Mouse (Mus musculus) embryonic stem cell, embryonic (primary cell): ENCODE results near the gene Lrrc10.

Experiments
- CTCF ChIA-PET, 4 experiments: fragments of 300-600 bp in 2 of 4; fragments of 350-600 bp in 2 of 4; sonication (Branson Sonifier 250); formaldehyde crosslinking; loops; one replicate each; lab custom pipeline; 2022; ENCODE audit warnings: inconsistent platforms in 2 of 4; lab: Charles Lee
- POLR2A ChIA-PET, 4 experiments: fragments of 300-600 bp in 2 of 4; fragments of 350-600 bp in 2 of 4; sonication (Branson Sonifier 250); formaldehyde crosslinking; loops; one replicate each; lab custom pipeline; 2022; ENCODE audit warnings: antibody characterized with exemption in 4 of 4, inconsistent platforms in 1 of 4; lab: Charles Lee

The Lrrc10 gene

DNA sequence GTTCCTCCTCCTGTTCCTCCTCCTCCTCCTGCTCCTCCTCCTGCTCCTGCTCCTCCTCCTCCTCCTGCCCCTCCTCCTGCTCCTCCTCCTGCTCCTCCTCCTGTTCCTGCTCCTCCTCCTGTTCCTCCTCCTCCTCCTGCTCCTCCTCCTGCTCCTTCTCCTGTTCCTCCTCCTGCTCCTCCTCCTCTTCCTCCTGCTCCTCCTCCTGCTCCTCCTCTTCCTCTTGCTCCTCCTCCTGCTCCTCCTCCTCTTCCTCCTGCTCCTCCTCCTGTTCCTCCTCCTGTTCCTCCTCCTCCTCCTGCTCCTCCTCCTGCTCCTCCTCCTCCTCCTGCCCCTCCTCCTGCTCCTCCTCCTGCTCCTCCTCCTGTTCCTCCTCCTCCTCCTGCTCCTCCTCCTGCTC lies 19.4 kb upstream of the Lrrc10 start:
- CTCF ChIA-PET, result interaction anchor here in 1 of 4 experiments (0.7 kb wide), 1 partner anchor 14 kb away, joined by 6 read pairs; no protein-coding TSS in a partner anchor

DNA sequence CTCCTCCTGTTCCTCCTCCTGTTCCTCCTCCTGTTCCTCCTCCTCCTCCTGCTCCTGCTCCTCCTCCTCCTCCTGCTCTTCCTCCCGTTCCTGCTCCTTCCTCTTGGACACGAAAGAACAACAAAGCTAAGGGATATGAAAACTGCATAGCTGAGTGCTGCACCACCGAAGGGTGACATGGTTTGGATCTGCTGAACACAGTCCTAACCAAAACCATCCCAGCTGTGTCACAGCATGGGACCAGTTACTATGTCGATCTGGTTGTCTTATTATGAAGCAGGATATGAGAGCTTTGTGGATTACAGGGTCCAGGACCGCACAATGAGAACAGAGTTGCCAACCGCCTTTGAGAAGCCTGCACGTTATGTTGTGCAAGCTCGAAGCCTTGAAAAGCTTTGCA lies 19.0 kb upstream of the Lrrc10 start:
- POLR2A ChIA-PET, result interaction anchor here in 3 of 4 experiments (0.6 to 1.5 kb wide), 9 partner anchors 14 to 262 kb away, joined by 3 to 11 read pairs (median 4); partner anchors contain the start of gene Cct2 (in 1 of the 3)

More for the DNA sequence above, 19.4 kb upstream of the Lrrc10 start:
- POLR2A ChIA-PET, result interaction anchor here in 3 of 4 experiments (0.6 to 1.5 kb wide), 8 partner anchors 15 to 393 kb away, joined by 3 to 11 read pairs (median 4); no protein-coding TSS in a partner anchor

GRCm38 (mm10) chr10:117031160-117031559 lies 14.0 kb upstream of the Lrrc10 start:
- POLR2A ChIA-PET, result no interaction called here
- CTCF ChIA-PET, result no interaction called here

More for the DNA sequence above, 19.0 kb upstream of the Lrrc10 start:
- CTCF ChIA-PET, result interaction anchor here in 2 of 4 experiments (0.7 to 1.7 kb wide), 2 partner anchors 14 to 25 kb away, joined by 3 to 6 read pairs; no protein-coding TSS in a partner anchor

DNA sequence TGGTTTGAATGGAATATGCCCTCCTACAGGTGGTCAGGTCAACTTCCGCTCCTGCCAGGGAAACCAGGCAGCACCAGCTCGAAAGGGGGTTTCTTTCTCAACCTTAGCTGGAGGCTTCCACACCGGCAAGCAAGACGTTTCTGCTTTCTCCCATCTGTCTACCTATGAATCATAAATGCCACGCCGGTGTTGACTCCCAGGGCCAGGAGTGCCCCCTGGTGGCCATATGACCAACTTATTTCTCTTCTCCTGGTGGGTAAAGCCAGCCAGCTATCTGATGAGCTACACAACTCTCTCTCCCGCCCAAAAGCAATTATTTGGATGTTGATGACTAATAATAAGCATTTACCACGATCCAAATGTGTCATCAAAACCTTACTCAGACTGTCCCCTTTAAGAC lies 11.4 kb upstream of the Lrrc10 start:
- CTCF ChIA-PET, result interaction anchor here (0.6 to 2.0 kb wide), 20 partner anchors 10 to 182 kb away, joined by 3 to 12 read pairs (median 4); partner anchors contain the start of genes Lrrc10 (in 2 of the 4), Best3 (in 1 of the 4) and Rab3ip (in 1 of the 4)
- POLR2A ChIA-PET, result interaction anchor here in 3 of 4 experiments (0.8 to 1.8 kb wide), 9 partner anchors 10 to 76 kb away, joined by 3 to 6 read pairs (median 3); partner anchors contain the start of genes Cct2 (in 1 of the 3) and Lrrc10 (in 1 of the 3)

DNA sequence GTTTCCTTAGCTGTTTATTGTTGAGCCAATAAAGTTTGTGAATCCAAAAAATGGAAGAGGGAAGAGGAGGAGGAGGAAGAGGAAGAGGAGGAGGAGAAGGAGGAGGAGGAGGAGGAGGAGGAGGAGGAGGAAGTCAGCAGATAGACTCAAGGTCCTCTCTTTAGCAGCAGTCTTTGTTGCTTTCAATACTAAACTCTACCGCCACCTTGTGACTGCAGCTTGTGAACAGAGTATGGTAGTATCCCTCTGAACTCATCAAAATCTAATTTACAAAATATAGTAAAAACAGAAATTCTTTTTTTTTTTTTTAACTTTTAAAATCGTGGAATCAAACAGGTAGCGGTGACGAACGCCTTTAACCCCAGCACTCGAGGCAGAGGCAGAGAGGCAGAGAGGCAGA lies 4.8 kb upstream of the Lrrc10 start:
- ChIA-PET POLR2A (interaction anchor here in 2 of 4 experiments (0.6 to 2.1 kb wide), 3 partner anchors 10 to 54 kb away, joined by 3 to 8 read pairs (median 4); no protein-coding TSS in a partner anchor), CTCF (interaction anchor here in 3 of 4 experiments (0.5 to 0.7 kb wide), 5 partner anchors 14 to 166 kb away, joined by 3 to 12 read pairs (median 6); no protein-coding TSS in a partner anchor)

- ChIA-PET CTCF (interaction anchor here in 1 of 4 experiments (0.6 kb wide), 1 partner anchor 1453 kb away, joined by 3 read pairs; no protein-coding TSS in a partner anchor), POLR2A (interaction anchor here in 2 of 4 experiments (1.2 to 14.1 kb wide), 4 partner anchors 8 to 22 kb away, joined by 3 to 312 read pairs (median 8); partner anchors contain the start of gene Cct2 (in 2 of the 2))
Measured at GRCm38 (mm10) chr10:117042295-117042694, 2.8 kb upstream of the Lrrc10 start.

DNA sequence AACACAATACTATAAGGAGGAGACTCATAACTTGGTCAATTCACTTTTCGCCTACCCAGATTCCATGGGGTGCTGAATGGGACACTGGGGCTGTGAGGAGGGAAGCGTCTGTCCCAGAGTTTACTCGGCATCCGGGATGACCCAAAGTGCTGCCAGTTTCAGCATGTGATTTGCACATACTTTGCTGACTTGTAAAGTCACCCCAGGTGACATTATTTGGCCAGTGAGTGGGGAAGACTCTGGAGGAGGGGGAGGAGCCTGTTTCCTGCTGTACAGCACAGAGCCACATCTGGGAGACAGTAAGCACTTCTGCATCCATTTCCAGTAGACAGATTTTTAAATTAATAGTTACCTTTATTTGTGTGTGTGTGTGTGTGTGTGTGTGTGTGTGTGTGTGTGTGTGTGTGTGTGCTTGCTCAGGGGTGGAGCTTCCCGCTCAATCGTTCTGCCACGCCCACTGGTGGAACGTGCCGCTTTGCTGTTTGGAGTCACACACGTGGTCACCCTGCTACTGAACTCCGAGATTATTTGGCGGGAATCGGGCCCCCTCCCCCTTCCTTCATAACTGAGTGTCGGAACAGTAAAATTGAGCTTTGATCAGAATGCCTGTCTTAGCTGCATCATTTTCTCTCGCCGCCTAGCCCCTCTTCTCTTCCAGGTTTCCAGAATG lies 1.5 kb upstream of the Lrrc10 start:
- CTCF ChIA-PET, result interaction anchor here (0.6 to 1.0 kb wide), 8 partner anchors 9 to 822 kb away, joined by 3 to 4 read pairs (median 4); no protein-coding TSS in a partner anchor
- POLR2A ChIA-PET, result interaction anchor here (0.7 to 14.1 kb wide), 9 partner anchors 9 to 1766 kb away, joined by 3 to 312 read pairs (median 6); partner anchors contain the start of genes Cct2 (in 3 of the 4) and Yeats4 (in 1 of the 4)

DNA sequence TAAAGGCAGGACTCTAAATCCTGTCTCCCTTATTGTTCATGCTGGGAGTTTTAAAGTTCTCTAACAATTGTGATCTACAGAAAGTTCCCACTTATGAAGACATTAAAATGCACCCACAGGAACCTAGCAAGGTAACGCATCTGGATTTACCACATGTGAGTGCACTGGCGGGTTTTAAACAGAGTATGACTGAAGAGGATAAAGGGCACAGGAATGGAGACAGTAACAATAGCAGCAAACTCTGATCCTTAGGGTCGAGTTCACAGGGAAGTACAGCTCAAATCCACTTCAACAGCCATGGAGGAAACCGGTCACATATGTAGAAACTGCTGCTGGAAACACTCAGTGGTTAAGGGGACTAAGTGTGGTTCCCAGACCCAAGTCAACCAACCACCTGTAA lies 4.1 kb downstream of the Lrrc10 start:
- ChIA-PET CTCF (interaction anchor here in 1 of 4 experiments (0.6 kb wide), 1 partner anchor 134 kb away, joined by 3 read pairs; no protein-coding TSS in a partner anchor), POLR2A (interaction anchor here (0.6 to 14.1 kb wide), 14 partner anchors 6 to 175 kb away, joined by 3 to 312 read pairs (median 4); partner anchors contain the start of genes Cct2 (in 4 of the 4) and Yeats4 (in 1 of the 4))

- POLR2A ChIA-PET, result interaction anchor here (0.6 to 14.1 kb wide), 11 partner anchors 9 to 498 kb away, joined by 3 to 312 read pairs (median 4); partner anchors contain the start of genes Cct2 (in 4 of the 4) and Yeats4 (in 1 of the 4)
- CTCF ChIA-PET, result interaction anchor here in 1 of 4 experiments (0.8 kb wide), 1 partner anchor 14 kb away, joined by 4 read pairs; no protein-coding TSS in a partner anchor
Measured at GRCm38 (mm10) chr10:117049961-117050597, 4.9 kb downstream of the Lrrc10 start.

DNA sequence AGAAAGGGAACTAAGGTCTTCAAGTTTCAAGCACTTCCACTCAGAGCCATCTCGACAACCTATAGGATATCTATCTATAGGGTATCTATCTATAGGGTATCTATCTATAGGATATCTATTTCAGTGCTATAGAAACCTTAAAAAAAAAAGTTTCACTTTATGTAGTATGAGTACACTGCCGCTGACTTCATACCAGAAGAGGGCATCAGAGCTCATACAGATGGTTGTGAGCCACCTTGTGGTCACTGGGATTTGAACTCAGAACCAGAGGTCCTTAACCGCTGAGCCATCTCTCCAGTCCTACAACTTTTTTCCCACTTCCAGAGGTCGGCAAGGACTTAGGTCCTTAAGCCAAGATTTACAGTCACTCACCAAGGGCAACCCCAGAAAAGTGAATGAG lies 10.5 kb downstream of the Lrrc10 start:
- ChIA-PET POLR2A (interaction anchor here in 2 of 4 experiments (1.3 to 14.1 kb wide), 3 partner anchors 7 to 10 kb away, joined by 4 to 312 read pairs (median 55); partner anchors contain the start of genes Cct2 (in 1 of the 2) and Lrrc10 (in 1 of the 2)), CTCF (interaction anchor here in 1 of 4 experiments (0.7 kb wide), 1 partner anchor 844 kb away, joined by 3 read pairs; no protein-coding TSS in a partner anchor)

DNA sequence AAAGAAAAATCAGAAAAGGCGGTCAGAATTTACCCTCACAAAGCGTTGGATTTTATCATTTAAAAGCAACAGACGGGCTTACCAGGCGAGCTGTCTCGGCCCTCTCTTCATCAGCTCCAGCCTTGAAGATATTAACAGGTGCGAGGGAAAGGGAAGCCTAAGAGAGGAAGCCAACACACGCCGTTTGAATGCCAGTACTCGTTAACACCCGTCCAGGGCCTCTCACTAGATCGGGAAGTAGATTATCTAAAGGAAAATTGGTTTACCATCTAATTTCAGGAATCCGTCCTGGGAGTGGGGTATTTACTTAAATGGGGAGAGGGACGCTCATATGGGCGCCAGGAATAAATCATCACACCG lies 17.7 kb downstream of the Lrrc10 start:
- CTCF ChIA-PET, result interaction anchor here in 3 of 4 experiments (0.7 to 2.3 kb wide), 3 partner anchors 15 to 925 kb away, joined by 3 to 9 read pairs (median 4); no protein-coding TSS in a partner anchor
- POLR2A ChIA-PET, result interaction anchor here (0.6 to 9.1 kb wide), 82 partner anchors 10 to 1677 kb away, joined by 3 to 312 read pairs (median 5); partner anchors contain the start of genes Frs2 (in 2 of the 4), Lrrc10 (in 2 of the 4) and Yeats4 (in 2 of the 4)

DNA sequence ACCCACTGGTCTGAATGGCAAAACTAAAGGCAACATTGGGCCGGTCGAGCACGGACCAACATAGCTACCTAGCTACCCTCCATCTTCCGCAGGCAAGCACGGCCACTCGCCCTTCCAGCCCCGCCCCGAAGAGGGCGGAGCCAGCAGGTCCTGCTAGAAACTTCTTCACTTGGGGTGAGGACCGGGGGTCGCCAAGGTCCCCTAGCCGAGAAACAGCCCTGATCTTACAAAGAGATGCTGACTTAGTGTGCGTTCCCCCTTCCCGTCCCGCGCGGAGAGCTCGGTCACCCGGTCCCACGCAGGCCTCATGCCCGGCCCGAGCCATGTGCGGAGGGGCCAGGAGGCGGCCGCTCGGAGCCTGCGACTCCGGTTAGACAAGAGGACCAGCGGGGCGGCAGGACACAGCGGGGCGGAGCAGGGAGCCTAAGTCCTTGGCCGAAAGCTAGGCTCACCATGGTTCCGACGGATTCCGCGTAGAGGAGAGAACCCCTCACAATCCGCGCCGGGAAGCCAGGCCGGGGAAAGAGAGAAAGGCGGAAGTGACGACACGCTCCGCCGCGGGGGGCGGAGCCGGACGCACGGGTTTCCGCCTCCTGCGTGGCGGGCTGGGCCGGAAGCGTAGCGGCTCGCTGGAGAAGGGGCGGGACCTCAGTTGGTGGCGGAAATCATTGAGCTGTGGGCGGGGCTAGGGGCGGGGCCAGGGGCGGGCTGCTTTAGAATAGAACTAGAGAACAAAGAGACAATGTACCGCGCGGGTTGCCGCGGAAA lies 18.3 kb downstream of the Lrrc10 start, which contains the start of gene Cct2:
Cct2 (minus strand) TSS at position 561 of the 768 bp plus-strand sequence.
- ChIA-PET POLR2A (interaction anchor here (0.6 to 9.1 kb wide), 145 partner anchors 9 to 1701 kb away, joined by 3 to 312 read pairs (median 4); partner anchors contain the start of genes Frs2 (in 2 of the 4), Kcnmb4 (in 2 of the 4), Lrrc10 (in 2 of the 4) and Yeats4 (in 2 of the 4)), CTCF (interaction anchor here (0.5 to 2.3 kb wide), 8 partner anchors 13 to 1285 kb away, joined by 3 to 12 read pairs (median 4); no protein-coding TSS in a partner anchor)

DNA sequence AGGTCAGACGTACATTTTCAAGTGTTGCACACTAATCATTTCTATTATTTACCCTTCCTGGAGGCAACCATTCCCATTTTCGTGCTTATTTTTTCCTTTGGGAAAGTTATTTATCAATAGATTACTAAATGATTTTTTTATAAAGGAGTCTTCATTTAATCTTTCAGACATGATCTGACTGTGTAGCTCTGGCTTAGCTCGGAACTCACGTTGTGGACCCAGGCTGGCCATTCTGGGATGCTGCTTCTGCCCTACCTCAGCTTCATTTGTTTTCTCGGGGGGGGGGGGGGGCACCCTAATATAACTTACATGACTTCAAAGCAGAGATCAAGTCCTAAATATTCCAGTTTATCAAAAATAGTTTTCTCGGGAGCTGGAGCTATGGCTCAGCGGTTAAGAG lies 18.9 kb downstream of the Lrrc10 start:
- ChIA-PET CTCF (interaction anchor here (0.5 to 2.3 kb wide), 7 partner anchors 14 to 1286 kb away, joined by 3 to 12 read pairs (median 9); no protein-coding TSS in a partner anchor), POLR2A (interaction anchor here (0.6 to 9.1 kb wide), 117 partner anchors 9 to 1702 kb away, joined by 3 to 312 read pairs (median 4); partner anchors contain the start of genes Frs2 (in 2 of the 4), Kcnmb4 (in 2 of the 4), Lrrc10 (in 2 of the 4) and Yeats4 (in 2 of the 4))

DNA sequence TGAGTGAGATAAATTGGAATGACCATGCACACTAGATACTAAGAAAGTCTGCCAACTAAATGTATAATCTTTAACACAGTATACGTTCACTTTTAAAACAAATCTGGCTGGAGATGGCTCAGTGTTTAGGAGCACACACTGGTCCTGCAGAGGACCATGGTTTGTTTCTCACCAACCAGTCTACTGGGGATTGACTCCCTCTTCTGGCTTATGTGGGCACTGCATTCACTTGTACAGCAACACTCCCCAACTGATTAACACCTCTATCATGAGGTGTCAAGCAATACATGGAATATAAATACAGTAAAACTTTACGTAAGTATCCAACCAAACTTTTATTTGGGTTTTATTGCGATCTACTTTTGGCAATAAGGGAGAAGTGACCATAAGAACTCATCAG lies 24.0 kb downstream of the Lrrc10 start:
- CTCF ChIA-PET, result interaction anchor here in 1 of 4 experiments (1.5 kb wide), 1 partner anchor 9 kb away, joined by 5 read pairs; no protein-coding TSS in a partner anchor
- POLR2A ChIA-PET, result interaction anchor here in 1 of 4 experiments (1.7 kb wide), 1 partner anchor 10 kb away, joined by 7 read pairs; no protein-coding TSS in a partner anchor

GRCm38 (mm10) chr10:117072191-117072888 lies 27.2 kb downstream of the Lrrc10 start:
- POLR2A ChIA-PET, result interaction anchor here (0.6 to 3.2 kb wide), 9 partner anchors 8 to 164 kb away, joined by 3 to 37 read pairs (median 4); partner anchors contain the start of genes Cct2 (in 4 of the 4) and Frs2 (in 1 of the 4)
- CTCF ChIA-PET, result interaction anchor here in 2 of 4 experiments (1.0 to 1.2 kb wide), 2 partner anchors 18 to 223 kb away, joined by 3 read pairs; no protein-coding TSS in a partner anchor
